In the genomic region with DNA sequence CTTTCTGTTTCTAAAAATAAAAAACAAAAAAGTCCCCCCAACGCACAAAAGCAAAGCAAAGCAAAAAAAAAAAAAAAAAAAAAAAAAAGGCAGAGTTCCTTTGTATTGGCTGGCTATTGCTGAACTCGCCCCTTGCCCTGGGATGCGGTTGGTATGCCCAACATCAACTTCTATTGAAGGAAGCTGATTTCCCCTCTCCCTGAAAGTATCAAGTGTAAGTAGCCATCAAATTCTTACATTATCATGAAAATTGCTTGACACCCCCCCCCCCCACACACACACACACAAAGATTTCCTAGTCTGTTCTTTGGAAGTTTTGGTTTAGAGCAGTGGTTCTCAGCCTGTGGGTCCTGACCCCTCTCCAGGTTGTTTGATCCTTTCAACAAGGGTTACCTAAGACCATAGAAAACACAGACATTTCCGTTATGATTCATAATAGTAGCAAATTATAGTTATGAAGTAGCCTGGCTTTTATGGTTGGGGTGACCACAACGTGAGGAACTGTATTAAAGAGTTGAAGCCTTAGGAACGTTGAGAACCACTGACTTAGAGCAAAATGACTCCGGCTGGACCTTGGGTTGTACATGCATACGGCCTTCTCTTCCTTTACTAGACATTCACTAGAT, we compare ENCODE assay signal across 19 mouse cellular contexts. TPM values are rescaled to one million over a fixed set of nuclear protein-coding genes. Genes with fewer than 3 reads are reported as not detected.
DNase-seq lines count a peak whose midpoint lies in the region; ATAC-seq and TF ChIP-seq lines count a peak whose summit lies in the region.
"Had no signal": no experiment of that assay in that cellular context is flagged by ENCODE, and none has a peak within 500 bp of the region (broad histone marks: within the 10 kb centered on the region; RNA-seq: fewer than 3 reads in every experiment).

No protein-coding gene starts in this region.

- H3K4me2 ChIP-seq in myocyte (ENCODE audit: low read depth) = peak overlapping the region; percentile 36
- H3K4me2 ChIP-seq in kidney, embryonic 14.5 days (replicated peaks; ENCODE audit: low read depth, low read length) = no peak overlapping the region
- H3K4me2 ChIP-seq: heart, embryonic 12.5 days; limb, embryonic 12.5 days; liver, embryonic 11.5 days; midbrain, embryonic 12.5 days had no signal

- H3K4me3 ChIP-seq in ES-Bruce4 (ENCODE audit: low read depth, low read length) (no peak overlapping the region), myocyte (no peak overlapping the region)
- H3K4me3 ChIP-seq in brown adipose tissue, adult 24 weeks (ENCODE audit: insufficient read depth, low read depth, low read length) = no peak overlapping the region
- H3K4me3 ChIP-seq in kidney, embryonic 14.5 days (ENCODE audit: low read length) = no peak overlapping the region
- H3K4me3 ChIP-seq: forebrain, embryonic 10.5 days; heart, embryonic 12.5 days; limb, embryonic 12.5 days; midbrain, embryonic 12.5 days had no signal

- no peak for TF ChIP-seq CTCF in ES-Bruce4 (IDR thresholded peaks at IDR 0.05; ENCODE audit: low read depth, low read length)

- peaks cover 92% of the 10 kb centered on the region for H3K79me2 ChIP-seq in myocyte (ENCODE audit: control insufficient read depth, insufficient read depth)

- no peaks in the 10 kb centered on the region for H3K9me3 ChIP-seq in ES-Bruce4 (replicated peaks; ENCODE audit: control insufficient read depth, insufficient read depth, low read length, poor library complexity, severe bottlenecking)
- H3K9me3 ChIP-seq in kidney, embryonic 14.5 days (ENCODE audit: control insufficient read depth, low read length) = no peaks in the 10 kb centered on the region
- H3K9me3 ChIP-seq: forebrain, embryonic 10.5 days; heart, embryonic 12.5 days; limb, embryonic 12.5 days; midbrain, embryonic 12.5 days had no signal

- TF ChIP-seq POLR2A in ES-Bruce4 (IDR thresholded peaks at IDR 0.05; ENCODE audit: insufficient read depth, low read length) = no peak
- TF ChIP-seq POLR2A in myocyte (IDR thresholded peaks at IDR 0.05; ENCODE audit: insufficient read length, low read depth) = no peak

- H3K27ac ChIP-seq in ES-Bruce4 (ENCODE audit: insufficient read depth, low read length) = peak overlapping the region; percentile 41; the same call in 1 of the 2 replicates
- peak overlapping the region; percentile 39; the same call in 1 of the 2 replicates for H3K27ac ChIP-seq in brown adipose tissue, adult 24 weeks (replicated peaks; ENCODE audit: low read depth, low read length)
- no peak overlapping the region for H3K27ac ChIP-seq in kidney, embryonic 14.5 days (ENCODE audit: low read depth, low read length)
- H3K27ac ChIP-seq: forebrain, embryonic 10.5 days; hindbrain, postnatal 0 days; limb, embryonic 12.5 days; midbrain, embryonic 12.5 days had no signal

- no peak overlapping the region for H3ac ChIP-seq in myocyte (ENCODE audit: control insufficient read depth, insufficient read length)

- peaks cover 3% of the 10 kb centered on the region for H3K4me1 ChIP-seq in ES-Bruce4 (ENCODE audit: control insufficient read depth, insufficient read depth, low read length)
- H3K4me1 ChIP-seq in brown adipose tissue, adult 24 weeks (ENCODE audit: control insufficient read depth, insufficient read depth, insufficient read length, low read length) = peaks cover 23% of the 10 kb centered on the region
- peaks cover 8% of the 10 kb centered on the region; the same call in 1 of the 2 replicates for H3K4me1 ChIP-seq in kidney, embryonic 14.5 days (ENCODE audit: control insufficient read depth, insufficient read depth, low read length)
- H3K4me1 ChIP-seq: limb, embryonic 12.5 days had no signal

- no peak for TF ChIP-seq EP300 in ES-Bruce4 (IDR thresholded peaks at IDR 0.05; ENCODE audit: insufficient read depth, low read depth, low read length)

- no peak overlapping the region for H3K9ac ChIP-seq in ES-Bruce4 (ENCODE audit: low read depth, poor library complexity, severe bottlenecking)
- H3K9ac ChIP-seq in kidney, embryonic 14.5 days (ENCODE audit: low read depth, low read length) = no peak overlapping the region
- H3K9ac ChIP-seq: heart, embryonic 12.5 days; limb, embryonic 12.5 days; liver, postnatal 0 days; midbrain, embryonic 12.5 days had no signal

- H3K27me3 ChIP-seq in ES-Bruce4 (ENCODE audit: control insufficient read depth, insufficient read depth, low read length, poor library complexity, severe bottlenecking) (no peaks in the 10 kb centered on the region), myocyte (ENCODE audit: control insufficient read depth, insufficient read depth, insufficient read length) (no peaks in the 10 kb centered on the region)
- no peaks in the 10 kb centered on the region for H3K27me3 ChIP-seq in kidney, embryonic 14.5 days (ENCODE audit: control insufficient read depth, insufficient read depth, low read length)
- H3K27me3 ChIP-seq: heart, embryonic 12.5 days; limb, embryonic 12.5 days; midbrain, embryonic 12.5 days had no signal

- no peak for ATAC-seq in kidney, embryonic 14.5 days (ENCODE audit: low FRiP score, low TSS enrichment)
- ATAC-seq: hindbrain, postnatal 0 days; liver, postnatal 0 days; lung, postnatal 0 days had no signal

- WGBS in kidney, embryonic 14.5 days = 83% methylated on average over 8 of the region's 8 CpGs

- no peaks in the 10 kb centered on the region; the same call in none of the 2 replicates for H3K36me3 ChIP-seq in ES-Bruce4 (ENCODE audit: control insufficient read depth, insufficient read depth, low read length, poor library complexity, severe bottlenecking)
- no peaks in the 10 kb centered on the region for H3K36me3 ChIP-seq in myocyte (ENCODE audit: control insufficient read depth, insufficient read depth)
- H3K36me3 ChIP-seq in kidney, embryonic 14.5 days (ENCODE audit: control insufficient read depth, insufficient read depth, low read length) = no peaks in the 10 kb centered on the region
- H3K36me3 ChIP-seq: forebrain, embryonic 10.5 days; heart, embryonic 12.5 days; limb, embryonic 12.5 days; midbrain, embryonic 12.5 days had no signal

- peak; percentile 37 for DNase-seq in CD4-positive helper T cell, adult 2 months (ENCODE audit: low read depth, low spot score)
- DNase-seq in left cerebral cortex, adult 18-20 months (ENCODE audit: low spot score in 2 of 2) = no peak
- DNase-seq in ovary, postnatal 36 days (ENCODE audit: low spot score) = no peak
- DNase-seq: adrenal gland, postnatal 14 days; cerebellum, adult 9-10 months; heart, postnatal 10 days; kidney, adult 11 months; liver, postnatal 0 days had no signal

TF ChIP-seq in myocyte, 11 proteins besides CTCF, POLR2A, EP300 and RAD21:
- TF ChIP-seq REST (IDR thresholded peaks at IDR 0.05; ENCODE audit: insufficient read depth, insufficient read length) (no peak), SRF (IDR thresholded peaks at IDR 0.05; ENCODE audit: control insufficient read depth, insufficient read length, low read depth) (no peak), E2F4 (IDR thresholded peaks at IDR 0.05; ENCODE audit: insufficient read depth) (no peak), POLR2AphosphoS2 (IDR thresholded peaks at IDR 0.05; ENCODE audit: insufficient read length, low read depth) (no peak), MYOD1 (IDR thresholded peaks at IDR 0.05; ENCODE audit: control insufficient read depth in 1 of 3, insufficient read length in 2 of 3, low read depth in 2 of 3) (no peak), TCF12 (IDR thresholded peaks at IDR 0.05; ENCODE audit: insufficient read depth, poor library complexity, severe bottlenecking) (no peak), MYOG (IDR thresholded peaks at IDR 0.05; ENCODE audit: control insufficient read depth in 1 of 3, insufficient read depth in 1 of 3, insufficient read length in 2 of 3, low read depth in 2 of 3) (no peak), USF1 (IDR thresholded peaks at IDR 0.05; ENCODE audit: low read depth) (no peak), TCF3 (IDR thresholded peaks at IDR 0.05; ENCODE audit: insufficient read length, low read depth) (no peak), CEBPB (IDR thresholded peaks at IDR 0.05; ENCODE audit: insufficient read depth, poor library complexity, severe bottlenecking) (no peak), MAX (IDR thresholded peaks at IDR 0.05; ENCODE audit: low read depth) (no peak)

RNA-seq across cellular contexts. Expression of a gene that starts 23.8 kb away (rescaled TPM):
- 42.9 and 44.2 TPM in 2 replicates for polyA plus RNA-seq in ES-Bruce4 (2011; ENCODE audit: insufficient read depth, insufficient read length, low read depth, missing spikeins)
- polyA plus RNA-seq in brown adipose tissue, adult 24 weeks (2012; ENCODE audit: insufficient read depth, insufficient read length, missing spikeins) = 23.6 and 27.1 TPM in 2 replicates
- polyA plus RNA-seq in myocyte (2012; fragmentation: generic; extraction: Trizol) = 11.8 TPM
- polyA plus RNA-seq in kidney, embryonic 14.5 days (2014; fragmentation: Nextera tagmentation; extraction: Ambion mirVana) = 17.0 and 24.8 TPM in 2 replicates
- total RNA-seq in left cerebral cortex, adult 18-20 months (2021) = 100 to 1,000 TPM; 220 to 224 TPM
